In genomic region chr19:42129509-42130293, GRCm38 (mm10) we compare ENCODE assay signal across 8 mouse cellular contexts. TPM values are rescaled to one million over a fixed set of nuclear protein-coding genes. Genes with fewer than 3 reads are reported as not detected.
DNase-seq lines count a peak whose midpoint lies in the region; ATAC-seq and TF ChIP-seq lines count a peak whose summit lies in the region.

No protein-coding gene starts in this region.

- 0 out of 2 replicates have a peak overlapping the region, but pooled peaks have one; percentile 10 for H3K9ac ChIP-seq in kidney, postnatal 0 days (ENCODE audit: low read depth, low read length)

- no peak for TF ChIP-seq POLR2A in brain, embryonic 14.5 days (IDR thresholded peaks at IDR 0.05; ENCODE audit: borderline replicate concordance, extremely low read depth, insufficient read depth, insufficient read length, poor library complexity, severe bottlenecking)

- 30% methylated on average over 14 of the region's 14 CpGs for WGBS in kidney, postnatal 0 days
- 26% methylated on average over 14 of the region's 14 CpGs for WGBS in hindbrain, embryonic 10.5 days

- H3K4me2 ChIP-seq in kidney, postnatal 0 days (ENCODE audit: low read length): peak overlapping the region; percentile 82

- ATAC-seq in kidney, postnatal 0 days (replicated peaks; ENCODE audit: low FRiP score, low read depth): no peak
- peak; percentile 33 for ATAC-seq in megakaryocyte-erythroid progenitor cell, adult 5-6 weeks (replicated peaks; ENCODE audit: low FRiP score, low TSS enrichment, poor library complexity, severe bottlenecking)

- no peak for DNase-seq in kidney, postnatal 0 days (ENCODE audit: low spot score)
- no peak for DNase-seq in kidney, postnatal 25 days
- DNase-seq in brain, embryonic 14.5 days (ENCODE audit: low read depth): peak; percentile 38
- DNase-seq in hindbrain, embryonic 10.5 days (ENCODE audit: low spot score): no peak
- DNase-seq in layer of hippocampus, postnatal 36 days: no peak
- DNase-seq in embryo, embryonic 9.5 days (ENCODE audit: extremely low spot score): no peak
- DNase-seq in ovary, postnatal 36 days (ENCODE audit: low spot score): no peak

- TF ChIP-seq CTCF in kidney, postnatal 0 days (IDR thresholded peaks at IDR 0.05; ENCODE audit: low read depth): no peak
- TF ChIP-seq CTCF in brain, embryonic 14.5 days (IDR thresholded peaks at IDR 0.05; ENCODE audit: borderline replicate concordance, extremely low read depth, insufficient read depth, insufficient read length): no peak

- H3K4me3 ChIP-seq in kidney, postnatal 0 days (replicated peaks; ENCODE audit: low read depth, low read length): peak overlapping the region; percentile 56; the same call in 1 of the 2 replicates
- H3K4me3 ChIP-seq in hindbrain, embryonic 10.5 days: peak overlapping the region; percentile 76

- no peaks in the 10 kb centered on the region for H3K9me3 ChIP-seq in kidney, postnatal 0 days (replicated peaks; ENCODE audit: low read length)
- no peaks in the 10 kb centered on the region for H3K9me3 ChIP-seq in hindbrain, embryonic 10.5 days

- 0 out of 2 replicates have a peak, but pooled peaks cover 2% of the 10 kb centered on the region for H3K36me3 ChIP-seq in kidney, postnatal 0 days (ENCODE audit: insufficient read depth, low read length)
- peaks cover 5% of the 10 kb centered on the region for H3K36me3 ChIP-seq in hindbrain, embryonic 10.5 days

- H3K27me3 ChIP-seq in kidney, postnatal 0 days (ENCODE audit: insufficient read depth, low read length): no peaks in the 10 kb centered on the region
- H3K27me3 ChIP-seq in hindbrain, embryonic 10.5 days (ENCODE audit: insufficient read depth, poor library complexity, severe bottlenecking): peaks cover 17% of the 10 kb centered on the region; the same call in 1 of the 2 replicates

- H3K27ac ChIP-seq in kidney, postnatal 0 days: peak overlapping the region; percentile 84
- peak overlapping the region; percentile 87 for H3K27ac ChIP-seq in hindbrain, embryonic 10.5 days

- no peaks in the 10 kb centered on the region; the same call in 1 of the 2 replicates for H3K4me1 ChIP-seq in kidney, postnatal 0 days (replicated peaks; ENCODE audit: insufficient read depth, low read length)
- peaks cover 26% of the 10 kb centered on the region for H3K4me1 ChIP-seq in hindbrain, embryonic 10.5 days (replicated peaks)

RNA-seq across cellular contexts. Expression of gene Avpi1, which starts 0.8 kb away (rescaled TPM):
- 37.1 and 37.9 TPM in 2 replicates for polyA plus RNA-seq in kidney, postnatal 0 days (2015; fragmentation: Nextera tagmentation; extraction: Ambion mirVana)
- polyA plus RNA-seq in brain, embryonic 14.5 days (2012; rRNA removed): 4.5 and 5.4 TPM in 2 replicates
- polyA plus RNA-seq in hindbrain, embryonic 10.5 days (2016; fragmentation: Nextera tagmentation; extraction: Ambion mirVana): 17.5 and 19.0 TPM in 2 replicates
- total RNA-seq in megakaryocyte-erythroid progenitor cell, adult 5-6 weeks (2014; fragmentation: Nextera tagmentation): 2.2 and 6.1 TPM in 2 replicates
- total RNA-seq in megakaryocyte-erythroid progenitor cell, adult 5-6 weeks (2017): 4.6 TPM in 1 of 2 replicates, not detected in the other
- 10 to 100 TPM; 16.0 to 18.4 TPM for total RNA-seq in layer of hippocampus, postnatal 36 days (2021)

RNA-seq across cellular contexts. Expression of gene Marveld1, which starts 17.5 kb away (rescaled TPM):
- 12.5 and 18.9 TPM in 2 replicates for polyA plus RNA-seq in kidney, postnatal 0 days (2015; fragmentation: Nextera tagmentation; extraction: Ambion mirVana)
- 15.2 and 16.7 TPM in 2 replicates for polyA plus RNA-seq in brain, embryonic 14.5 days (2012; rRNA removed)
- polyA plus RNA-seq in hindbrain, embryonic 10.5 days (2016; fragmentation: Nextera tagmentation; extraction: Ambion mirVana): 3.1 and 3.6 TPM in 2 replicates
- 3.3 and 6.1 TPM in 2 replicates for total RNA-seq in megakaryocyte-erythroid progenitor cell, adult 5-6 weeks (2014; fragmentation: Nextera tagmentation)
- 4.5 and 5.8 TPM in 2 replicates for total RNA-seq in megakaryocyte-erythroid progenitor cell, adult 5-6 weeks (2017)
- total RNA-seq in layer of hippocampus, postnatal 36 days (2021): 1 to 10 TPM; 5.5 to 7.1 TPM

RNA-seq across cellular contexts. Expression of gene Zfyve27, which starts 34.0 kb away (rescaled TPM):
- polyA plus RNA-seq in kidney, postnatal 0 days (2015; fragmentation: Nextera tagmentation; extraction: Ambion mirVana): 19.9 and 20.3 TPM in 2 replicates
- polyA plus RNA-seq in brain, embryonic 14.5 days (2012; rRNA removed): 104 and 141 TPM in 2 replicates
- 35.3 and 40.2 TPM in 2 replicates for polyA plus RNA-seq in hindbrain, embryonic 10.5 days (2016; fragmentation: Nextera tagmentation; extraction: Ambion mirVana)
- 19.4 and 30.4 TPM in 2 replicates for total RNA-seq in megakaryocyte-erythroid progenitor cell, adult 5-6 weeks (2014; fragmentation: Nextera tagmentation)
- 10.7 and 13.4 TPM in 2 replicates for total RNA-seq in megakaryocyte-erythroid progenitor cell, adult 5-6 weeks (2017)
- 100 to 1,000 TPM in 1 of 2 experiments, 10 to 100 TPM in 1; 88.2 to 105 TPM for total RNA-seq in layer of hippocampus, postnatal 36 days (2021)

RNA-seq across cellular contexts. Expression of gene Pi4k2a, which starts 39.4 kb away (rescaled TPM):
- 31.9 and 33.2 TPM in 2 replicates for polyA plus RNA-seq in kidney, postnatal 0 days (2015; fragmentation: Nextera tagmentation; extraction: Ambion mirVana)
- polyA plus RNA-seq in brain, embryonic 14.5 days (2012; rRNA removed): 41.3 and 44.6 TPM in 2 replicates
- 28.2 TPM in 2 replicates for polyA plus RNA-seq in hindbrain, embryonic 10.5 days (2016; fragmentation: Nextera tagmentation; extraction: Ambion mirVana)
- 8.9 and 13.5 TPM in 2 replicates for total RNA-seq in megakaryocyte-erythroid progenitor cell, adult 5-6 weeks (2014; fragmentation: Nextera tagmentation)
- total RNA-seq in megakaryocyte-erythroid progenitor cell, adult 5-6 weeks (2017): 4.6 and 5.2 TPM in 2 replicates
- 10 to 100 TPM; 60.3 to 69.8 TPM for total RNA-seq in layer of hippocampus, postnatal 36 days (2021)

RNA-seq across cellular contexts. Expression of gene Morn4, which starts 43.5 kb away (rescaled TPM):
- 22.2 and 24.6 TPM in 2 replicates for polyA plus RNA-seq in kidney, postnatal 0 days (2015; fragmentation: Nextera tagmentation; extraction: Ambion mirVana)
- polyA plus RNA-seq in brain, embryonic 14.5 days (2012; rRNA removed): 128 and 144 TPM in 2 replicates
- 52.6 and 73.6 TPM in 2 replicates for polyA plus RNA-seq in hindbrain, embryonic 10.5 days (2016; fragmentation: Nextera tagmentation; extraction: Ambion mirVana)
- total RNA-seq in megakaryocyte-erythroid progenitor cell, adult 5-6 weeks (2014; fragmentation: Nextera tagmentation): 2.1 TPM in 1 of 2 replicates, not detected in the other
- total RNA-seq in megakaryocyte-erythroid progenitor cell, adult 5-6 weeks (2017): 0.53 and 0.85 TPM in 2 replicates
- 10 to 100 TPM; 63.5 to 69.2 TPM for total RNA-seq in layer of hippocampus, postnatal 36 days (2021)
